Mouse (Mus musculus): ENCODE measurements at regions not wholly inside any gene's neighbourhood (a gene's known extent, or its start where the extent isn't known, plus 50 kb on each side); places are given as distances from the start of the nearest gene placed in this dataset.

DNA sequence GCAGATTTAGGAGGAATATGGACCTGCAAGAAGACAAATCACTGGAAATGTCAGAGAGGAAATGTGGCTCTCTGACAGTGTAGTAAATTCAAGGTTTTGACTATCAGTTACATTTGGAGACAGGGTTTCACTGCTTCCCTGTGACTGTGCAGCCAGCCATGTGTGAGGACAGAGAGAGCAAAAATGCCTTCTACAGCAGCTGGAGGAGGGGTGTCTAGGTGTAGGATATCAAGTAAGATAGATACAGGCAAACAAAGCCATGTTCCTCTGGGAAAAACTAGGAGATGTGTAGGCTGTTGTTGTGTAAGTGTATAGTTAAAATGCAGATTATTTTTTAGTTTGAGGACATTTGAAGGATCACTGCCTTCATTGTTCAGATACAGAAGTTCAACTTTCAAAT lies 803.6 kb downstream of the Abca13 start:
- no peak overlapping the region for H3K4me2 ChIP-seq (ENCODE audit: low read depth)
- no peak overlapping the region for H3K4me3 ChIP-seq
- no peaks in the 10 kb centered on the region for H3K79me2 ChIP-seq (ENCODE audit: control insufficient read depth, insufficient read depth)
- no peaks in the 10 kb centered on the region for H3K36me3 ChIP-seq (ENCODE audit: control insufficient read depth, insufficient read depth)
- no peaks in the 10 kb centered on the region for H3K27me3 ChIP-seq (ENCODE audit: control insufficient read depth, insufficient read depth, insufficient read length)
- no peak overlapping the region for H3ac ChIP-seq (ENCODE audit: control insufficient read depth, insufficient read length)
- TF ChIP-seq REST (IDR thresholded peaks at IDR 0.05; ENCODE audit: insufficient read depth, insufficient read length) (no peak), POLR2AphosphoS2 (IDR thresholded peaks at IDR 0.05; ENCODE audit: insufficient read length, low read depth) (no peak), CEBPB (IDR thresholded peaks at IDR 0.05; ENCODE audit: insufficient read depth, poor library complexity, severe bottlenecking) (no peak), MAX (IDR thresholded peaks at IDR 0.05; ENCODE audit: low read depth) (no peak), MYOG (IDR thresholded peaks at IDR 0.05; ENCODE audit: control insufficient read depth in 1 of 3, insufficient read depth in 1 of 3, insufficient read length in 2 of 3, low read depth in 2 of 3) (no peak), E2F4 (IDR thresholded peaks at IDR 0.05; ENCODE audit: insufficient read depth) (no peak), TCF3 (IDR thresholded peaks at IDR 0.05; ENCODE audit: insufficient read length, low read depth) (no peak), POLR2A (IDR thresholded peaks at IDR 0.05; ENCODE audit: insufficient read length, low read depth) (no peak), MYOD1 (IDR thresholded peaks at IDR 0.05; ENCODE audit: control insufficient read depth in 1 of 3, insufficient read length in 2 of 3, low read depth in 2 of 3) (no peak), SRF (IDR thresholded peaks at IDR 0.05; ENCODE audit: control insufficient read depth, insufficient read length, low read depth) (no peak), USF1 (IDR thresholded peaks at IDR 0.05; ENCODE audit: low read depth) (no peak)

DNA sequence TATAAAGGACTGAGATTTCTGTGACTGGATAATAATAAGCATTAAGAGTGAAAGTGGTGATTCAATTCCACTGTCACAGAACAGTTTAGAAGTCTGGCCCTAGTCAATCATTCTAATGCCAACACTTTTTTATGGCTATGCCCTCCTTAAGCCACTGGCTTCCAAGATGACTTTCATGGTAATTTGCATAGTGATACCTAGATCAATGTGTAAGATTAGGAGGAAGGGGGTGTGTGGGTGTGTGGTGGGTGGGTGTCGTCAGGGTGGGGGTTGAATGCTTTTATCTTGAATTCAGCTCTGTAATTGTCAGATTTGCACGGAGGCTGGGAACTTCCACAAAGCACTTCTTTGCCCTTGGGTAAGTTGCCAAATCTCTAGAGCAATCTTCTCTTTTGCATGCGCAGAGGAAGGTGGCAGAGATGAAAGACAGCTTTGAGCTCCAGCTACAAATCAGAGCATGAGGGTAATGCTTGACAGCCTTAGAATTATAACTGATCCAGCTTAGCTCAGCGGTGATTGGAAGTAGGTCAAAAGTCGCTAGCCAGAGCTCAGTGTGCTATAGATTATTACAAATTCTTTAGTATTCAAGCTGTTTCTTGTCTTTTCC lies 805.9 kb downstream of the Abca13 start:
- H3K27me3 ChIP-seq (ENCODE audit: control insufficient read depth, insufficient read depth, insufficient read length): no peaks in the 10 kb centered on the region
- no peak overlapping the region for H3ac ChIP-seq (ENCODE audit: control insufficient read depth, insufficient read length)
- H3K79me2 ChIP-seq (ENCODE audit: control insufficient read depth, insufficient read depth): no peaks in the 10 kb centered on the region
- no peak overlapping the region for H3K4me2 ChIP-seq (ENCODE audit: low read depth)
- no peak for TF ChIP-seq TCF12 (IDR thresholded peaks at IDR 0.05; ENCODE audit: insufficient read depth, poor library complexity, severe bottlenecking)
- TF ChIP-seq MYOD1 (IDR thresholded peaks at IDR 0.05; ENCODE audit: control insufficient read depth in 1 of 3, insufficient read length in 2 of 3, low read depth in 2 of 3): no peak
- TF ChIP-seq E2F4 (IDR thresholded peaks at IDR 0.05; ENCODE audit: insufficient read depth): no peak
- no peak for TF ChIP-seq POLR2AphosphoS2 (IDR thresholded peaks at IDR 0.05; ENCODE audit: insufficient read length, low read depth)
- no peak for TF ChIP-seq USF1 (IDR thresholded peaks at IDR 0.05; ENCODE audit: low read depth)
- TF ChIP-seq MAX (IDR thresholded peaks at IDR 0.05; ENCODE audit: low read depth): no peak
- no peak for TF ChIP-seq TCF3 (IDR thresholded peaks at IDR 0.05; ENCODE audit: insufficient read length, low read depth)
- no peak for TF ChIP-seq POLR2A (IDR thresholded peaks at IDR 0.05; ENCODE audit: insufficient read length, low read depth)
- no peaks in the 10 kb centered on the region for H3K36me3 ChIP-seq (ENCODE audit: control insufficient read depth, insufficient read depth)
- H3K4me3 ChIP-seq: no peak overlapping the region

DNA sequence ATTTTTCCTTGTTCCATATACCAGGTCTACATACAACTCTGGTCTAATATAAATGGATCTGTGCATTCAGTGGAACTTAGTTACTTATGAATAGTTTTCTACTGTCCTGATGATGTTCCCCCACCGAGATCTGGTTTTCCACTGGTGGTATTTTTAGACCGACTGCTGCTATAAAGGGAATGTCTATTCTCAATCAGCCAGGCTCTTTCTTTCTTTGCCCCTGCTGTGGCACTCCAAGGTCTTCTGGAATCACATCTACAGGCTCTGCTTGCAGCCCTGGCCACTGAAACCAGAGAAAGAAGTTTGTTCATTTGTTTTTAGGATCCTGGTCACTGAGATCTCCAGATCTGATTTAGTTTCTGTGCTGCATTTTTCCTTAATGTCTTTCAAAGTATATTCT lies 810.4 kb downstream of the Abca13 start:
- TF ChIP-seq USF1 (IDR thresholded peaks at IDR 0.05; ENCODE audit: low read depth) (no peak), TCF3 (IDR thresholded peaks at IDR 0.05; ENCODE audit: insufficient read length, low read depth) (no peak), MYOD1 (IDR thresholded peaks at IDR 0.05; ENCODE audit: control insufficient read depth in 1 of 3, insufficient read length in 2 of 3, low read depth in 2 of 3) (no peak), REST (IDR thresholded peaks at IDR 0.05; ENCODE audit: insufficient read depth, insufficient read length) (no peak), CEBPB (IDR thresholded peaks at IDR 0.05; ENCODE audit: insufficient read depth, poor library complexity, severe bottlenecking) (no peak), POLR2AphosphoS2 (IDR thresholded peaks at IDR 0.05; ENCODE audit: insufficient read length, low read depth) (no peak), MYOG (IDR thresholded peaks at IDR 0.05; ENCODE audit: control insufficient read depth in 1 of 3, insufficient read depth in 1 of 3, insufficient read length in 2 of 3, low read depth in 2 of 3) (no peak), E2F4 (IDR thresholded peaks at IDR 0.05; ENCODE audit: insufficient read depth) (no peak), TCF12 (IDR thresholded peaks at IDR 0.05; ENCODE audit: insufficient read depth, poor library complexity, severe bottlenecking) (no peak), POLR2A (IDR thresholded peaks at IDR 0.05; ENCODE audit: insufficient read length, low read depth) (no peak), MAX (IDR thresholded peaks at IDR 0.05; ENCODE audit: low read depth) (no peak), SRF (IDR thresholded peaks at IDR 0.05; ENCODE audit: control insufficient read depth, insufficient read length, low read depth) (no peak)

DNA sequence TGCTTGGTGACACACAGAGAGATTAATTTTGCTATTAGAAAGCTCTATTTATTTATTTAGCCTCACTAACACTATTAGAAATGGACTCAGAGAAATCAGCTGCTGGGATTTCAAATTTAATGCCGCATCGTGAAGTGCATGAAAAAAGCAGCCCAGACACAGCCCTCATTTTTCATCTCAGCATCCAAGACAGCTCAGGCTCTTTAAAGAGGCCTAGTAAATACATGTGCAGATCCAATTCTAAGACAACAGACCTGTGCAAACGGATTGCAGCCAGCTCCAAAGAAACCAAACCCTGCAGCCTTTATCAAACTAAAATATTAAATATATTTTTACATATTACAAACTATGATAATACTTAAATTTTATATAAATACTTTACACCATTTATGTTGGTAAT lies 815.1 kb downstream of the Abca13 start:
- H3K4me2 ChIP-seq (ENCODE audit: low read depth): no peak overlapping the region
- H3K36me3 ChIP-seq (ENCODE audit: control insufficient read depth, insufficient read depth): no peaks in the 10 kb centered on the region
- H3ac ChIP-seq (ENCODE audit: control insufficient read depth, insufficient read length): no peak overlapping the region
- H3K27me3 ChIP-seq (ENCODE audit: control insufficient read depth, insufficient read depth, insufficient read length): no peaks in the 10 kb centered on the region
- H3K4me3 ChIP-seq: no peak overlapping the region
- H3K79me2 ChIP-seq (ENCODE audit: control insufficient read depth, insufficient read depth): no peaks in the 10 kb centered on the region
- TF ChIP-seq CEBPB (IDR thresholded peaks at IDR 0.05; ENCODE audit: insufficient read depth, poor library complexity, severe bottlenecking) (no peak), POLR2AphosphoS2 (IDR thresholded peaks at IDR 0.05; ENCODE audit: insufficient read length, low read depth) (no peak)

More for the DNA sequence above, 810.4 kb downstream of the Abca13 start:
- no peaks in the 10 kb centered on the region for H3K27me3 ChIP-seq (ENCODE audit: control insufficient read depth, insufficient read depth, insufficient read length)
- H3K79me2 ChIP-seq (ENCODE audit: control insufficient read depth, insufficient read depth): no peaks in the 10 kb centered on the region
- no peak overlapping the region for H3ac ChIP-seq (ENCODE audit: control insufficient read depth, insufficient read length)
- H3K36me3 ChIP-seq (ENCODE audit: control insufficient read depth, insufficient read depth): no peaks in the 10 kb centered on the region
- H3K4me2 ChIP-seq (ENCODE audit: low read depth): no peak overlapping the region
- no peak overlapping the region for H3K4me3 ChIP-seq

DNA sequence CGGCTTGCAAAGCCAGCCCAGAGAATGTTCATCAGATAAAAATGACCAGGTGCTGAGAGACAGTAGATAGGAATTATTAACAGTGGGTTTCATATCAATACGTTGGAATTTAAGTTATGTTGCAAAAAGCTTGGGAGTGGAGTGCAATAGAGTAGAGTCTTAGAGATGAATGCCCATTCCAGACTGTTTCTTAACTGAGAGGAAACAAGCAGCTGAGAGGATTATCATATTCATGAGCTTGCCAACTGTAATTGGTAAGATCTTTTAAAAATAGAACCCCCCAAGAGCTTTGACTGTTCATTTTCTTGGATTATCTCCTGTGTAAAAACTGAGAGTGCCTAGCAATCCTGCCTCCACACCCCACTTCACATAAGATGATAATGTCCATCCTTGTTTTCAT lies 854.9 kb downstream of the Abca13 start:
- H3K4me2 ChIP-seq (ENCODE audit: low read depth): no peak overlapping the region

More for the DNA sequence above, 854.9 kb downstream of the Abca13 start:
- Histone ChIP-seq H3K27me3 (ENCODE audit: control insufficient read depth, insufficient read depth, insufficient read length) (no peaks in the 10 kb centered on the region), H3ac (ENCODE audit: control insufficient read depth, insufficient read length) (no peak overlapping the region), H3K79me2 (ENCODE audit: control insufficient read depth, insufficient read depth) (no peaks in the 10 kb centered on the region), H3K4me3 (no peak overlapping the region), H3K36me3 (ENCODE audit: control insufficient read depth, insufficient read depth) (no peaks in the 10 kb centered on the region)
- TF ChIP-seq TCF3 (IDR thresholded peaks at IDR 0.05; ENCODE audit: insufficient read length, low read depth) (no peak), E2F4 (IDR thresholded peaks at IDR 0.05; ENCODE audit: insufficient read depth) (no peak), REST (IDR thresholded peaks at IDR 0.05; ENCODE audit: insufficient read depth, insufficient read length) (no peak), POLR2AphosphoS2 (IDR thresholded peaks at IDR 0.05; ENCODE audit: insufficient read length, low read depth) (no peak), USF1 (IDR thresholded peaks at IDR 0.05; ENCODE audit: low read depth) (no peak), CEBPB (IDR thresholded peaks at IDR 0.05; ENCODE audit: insufficient read depth, poor library complexity, severe bottlenecking) (no peak), POLR2A (IDR thresholded peaks at IDR 0.05; ENCODE audit: insufficient read length, low read depth) (no peak), MYOD1 (IDR thresholded peaks at IDR 0.05; ENCODE audit: control insufficient read depth in 1 of 3, insufficient read length in 2 of 3, low read depth in 2 of 3) (no peak)
